Mouse (Mus musculus) embryonic facial prominence, embryonic 12.5 days (tissue): ENCODE measurements around the gene Ttc25. TPM values are rescaled to one million over a fixed set of nuclear protein-coding genes. Genes with fewer than 3 reads are reported as not detected.

ENCODE experiments used
- ATAC-seq: fragments of 200-750 bp; cut with Nextera tagmentation; 2 replicates; pipeline ENCODE4 v1.8.0; 2017; ENCODE audit not compliant: insufficient number of reproducible peaks, insufficient read depth, low FRiP score, low TSS enrichment
- H3K27ac ChIP-seq: fragments of 300-500 bp; sonication (generic); 2 replicates; pipeline ENCODE4 v1.5.1; 2016; ENCODE audit warnings: mild to moderate bottlenecking
- H3K27me3 ChIP-seq: fragments of 300-500 bp; sonication (generic); 2 replicates; pipeline ENCODE4 v1.6.1; 2016; ENCODE audit warnings: mild to moderate bottlenecking, moderate library complexity
- H3K36me3 ChIP-seq: fragments of 300-500 bp; sonication (generic); 2 replicates; pipeline ENCODE4 v1.6.1; 2016; ENCODE audit warnings: mild to moderate bottlenecking
- H3K4me1 ChIP-seq: fragments of 300-500 bp; sonication (generic); 2 replicates; pipeline ENCODE4 v1.6.1; 2016
- H3K4me2 ChIP-seq: fragments of 300-500 bp; sonication (generic); replicated peaks from 2 replicates; pipeline ENCODE4 v1.6.1; 2016; ENCODE audit warnings: mild to moderate bottlenecking, moderate library complexity
- H3K4me3 ChIP-seq: fragments of 300-500 bp; sonication (generic); 2 replicates; pipeline ENCODE4 v1.5.1; 2016; ENCODE audit warnings: mild to moderate bottlenecking
- H3K9ac ChIP-seq: fragments of 300-500 bp; sonication (generic); 2 replicates; pipeline ENCODE4 v1.6.1; 2016; ENCODE audit warnings: mild to moderate bottlenecking, moderate library complexity
- H3K9me3 ChIP-seq: fragments of 300-500 bp; sonication (generic); 2 replicates; pipeline ENCODE4 v1.6.1; 2016; ENCODE audit warnings: mild to moderate bottlenecking, moderate library complexity
- WGBS: fragments of 180-500 bp; shearing (Covaris S2); methylation state at CpG from one replicate; pipeline ENCODE4 v1.1.7; 2016; 5-methylcytosine and 5-hydroxymethylcytosine counted together
- polyA plus RNA-seq: library from polyadenylated mRNA; unstranded; fragments of >200 nt; fragmentation: Nextera tagmentation; extraction: Ambion mirVana; gene quantifications from 2 replicates; pipeline ENCODE4 v1.2.1, GENCODE M21; 2016

Gene Ttc25
- polyA plus RNA-seq, 1 experiment from 2014 or later, result 0.73 TPM

DNA sequence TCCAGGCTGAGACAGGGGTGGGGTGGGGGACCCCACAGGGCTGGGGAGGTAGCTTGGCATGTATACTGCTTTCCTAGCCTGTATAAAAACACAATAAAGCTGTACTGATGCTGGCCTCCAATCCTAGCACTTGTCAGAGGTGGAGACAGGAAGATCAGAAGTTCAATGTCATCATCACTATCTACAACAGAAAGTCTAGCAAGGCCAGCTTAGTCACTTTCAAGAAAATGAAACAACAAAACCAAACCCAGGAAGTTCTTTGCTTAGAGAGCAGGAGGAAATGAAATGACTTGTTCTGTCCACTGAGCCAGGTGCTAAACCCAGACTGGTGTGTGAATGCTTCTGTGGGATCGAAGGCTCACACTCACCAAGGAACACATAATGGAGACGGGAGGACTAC, 43.1 kb downstream of the Ttc25 start:
- peaks cover 97% of the 10 kb centered on the region for H3K36me3 ChIP-seq
- H3K9ac ChIP-seq, result no peak overlapping the region
- H3K27me3 ChIP-seq, result no peaks in the 10 kb centered on the region
- no peak overlapping the region for H3K4me2 ChIP-seq
- H3K27ac ChIP-seq, result no peak overlapping the region
- ATAC-seq, result no peak
- H3K4me1 ChIP-seq, result no peaks in the 10 kb centered on the region
- WGBS, result 91% methylated on average over 2 of the region's 2 CpGs
- no peak overlapping the region for H3K4me3 ChIP-seq
- no peaks in the 10 kb centered on the region for H3K9me3 ChIP-seq

DNA sequence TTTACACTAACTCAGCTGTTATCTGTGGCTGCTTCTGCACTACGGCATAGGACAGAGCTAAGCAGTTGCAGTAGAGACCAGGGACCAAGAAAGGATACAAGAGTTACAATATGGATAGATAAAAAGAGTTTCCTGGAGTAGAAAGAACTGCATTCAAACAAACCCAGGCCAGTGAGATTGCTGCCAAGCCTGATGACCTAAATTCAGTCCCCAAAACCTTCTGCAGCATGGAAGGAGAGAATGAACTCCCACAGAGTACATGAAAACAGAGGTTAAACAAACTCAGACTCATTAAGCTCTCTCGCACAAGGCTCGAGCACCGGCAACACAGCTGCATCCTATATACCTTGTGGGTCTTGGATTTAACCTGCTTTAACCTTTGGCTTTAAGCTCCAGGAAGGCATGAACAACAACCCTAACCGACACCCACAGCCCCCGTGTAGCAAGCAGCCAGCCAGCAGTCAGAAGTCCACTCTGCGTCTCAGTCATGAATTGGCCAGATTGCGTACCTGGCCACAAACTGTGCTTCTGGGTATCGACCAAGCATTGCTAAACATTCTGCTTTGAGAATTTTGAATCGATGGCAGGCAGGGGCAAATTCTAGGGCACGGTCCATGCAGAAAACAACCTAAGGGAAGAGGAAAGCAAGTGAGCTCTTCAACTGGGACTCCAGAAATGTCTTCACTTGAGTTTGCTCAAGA, 47.1 kb downstream of the Ttc25 start:
- no peaks in the 10 kb centered on the region for H3K4me1 ChIP-seq
- H3K4me3 ChIP-seq, result no peak overlapping the region
- no peaks in the 10 kb centered on the region for H3K9me3 ChIP-seq
- WGBS, result 82% methylated on average over 11 of the region's 11 CpGs
- ATAC-seq, result no peak
- peaks cover 97% of the 10 kb centered on the region for H3K36me3 ChIP-seq
- no peak overlapping the region for H3K27ac ChIP-seq
- H3K27me3 ChIP-seq, result no peaks in the 10 kb centered on the region
- no peak overlapping the region for H3K4me2 ChIP-seq
- H3K9ac ChIP-seq, result no peak overlapping the region

DNA sequence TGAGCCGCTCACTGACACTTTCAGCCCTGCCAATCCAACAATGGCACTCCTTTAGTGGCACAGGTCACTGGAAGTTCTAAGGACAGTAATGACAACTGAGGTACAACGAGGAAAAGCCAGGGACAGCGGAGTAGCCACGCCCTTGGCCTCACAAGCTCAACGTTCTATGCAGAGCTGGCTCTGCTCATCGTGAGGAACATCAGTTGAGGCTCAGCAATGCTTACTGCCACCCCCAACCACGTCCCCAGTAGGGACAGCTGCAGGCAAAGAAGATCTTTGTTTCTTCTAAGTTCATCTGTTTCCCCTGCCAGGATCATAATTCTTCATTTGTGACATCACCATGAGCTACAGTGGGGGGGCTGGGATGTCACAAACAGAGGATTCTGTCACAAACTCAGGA, 49.2 kb downstream of the Ttc25 start:
- WGBS, result 89% methylated on average over 7 of the region's 7 CpGs
- no peaks in the 10 kb centered on the region for H3K9me3 ChIP-seq
- no peak overlapping the region for H3K27ac ChIP-seq
- H3K4me1 ChIP-seq, result no peaks in the 10 kb centered on the region
- H3K36me3 ChIP-seq, result peaks cover 98% of the 10 kb centered on the region
- no peaks in the 10 kb centered on the region for H3K27me3 ChIP-seq
- H3K4me2 ChIP-seq, result no peak overlapping the region
- no peak for ATAC-seq
- H3K9ac ChIP-seq, result no peak overlapping the region
- no peak overlapping the region for H3K4me3 ChIP-seq

DNA sequence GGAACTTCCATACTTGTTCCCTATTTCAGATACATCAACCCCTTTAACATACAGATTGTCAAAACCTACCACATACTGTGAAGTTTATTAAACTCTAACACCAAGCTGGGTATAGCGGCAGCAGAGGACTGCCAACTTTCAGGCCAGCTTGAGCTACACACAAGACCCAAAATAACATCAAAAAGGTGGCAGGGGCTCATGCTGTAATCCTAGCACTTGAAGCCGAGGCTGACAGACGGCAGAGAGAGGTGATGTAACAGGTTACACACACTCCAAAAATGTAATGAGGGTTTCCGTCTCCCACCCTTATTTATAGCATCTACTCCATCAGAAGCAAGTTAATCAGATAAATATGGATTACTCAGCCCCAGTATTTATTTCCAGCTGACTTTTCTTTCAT, 50.1 kb downstream of the Ttc25 start:
- 83% methylated on average over 4 of the region's 4 CpGs for WGBS
- Histone ChIP-seq H3K4me2 (no peak overlapping the region), H3K27me3 (no peaks in the 10 kb centered on the region), H3K9me3 (no peaks in the 10 kb centered on the region), H3K27ac (no peak overlapping the region), H3K4me3 (no peak overlapping the region), H3K36me3 (peaks cover 100% of the 10 kb centered on the region), H3K4me1 (no peaks in the 10 kb centered on the region), H3K9ac (no peak overlapping the region)
- ATAC-seq, result no peak

DNA sequence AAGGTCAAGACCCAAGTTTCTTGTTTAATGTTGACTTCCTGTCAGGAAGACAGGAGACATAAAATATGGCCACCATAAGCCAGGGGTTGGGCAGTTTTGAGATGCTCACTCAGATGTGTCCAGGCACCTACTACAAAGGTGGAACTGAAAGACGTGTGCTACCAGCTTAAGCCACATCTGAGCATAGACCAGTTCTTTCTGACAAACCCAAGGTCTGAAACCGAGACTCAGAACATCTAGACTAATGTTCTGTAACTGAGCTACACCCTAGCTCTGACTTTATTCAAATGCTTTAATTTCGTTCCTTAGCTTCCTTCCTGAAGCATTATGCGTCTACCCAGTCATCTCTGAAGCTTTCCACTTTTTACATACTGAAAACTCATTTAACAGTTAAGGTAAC, 52.7 kb downstream of the Ttc25 start:
- Histone ChIP-seq H3K27ac (no peak overlapping the region), H3K9ac (no peak overlapping the region), H3K4me2 (no peak overlapping the region), H3K27me3 (no peaks in the 10 kb centered on the region), H3K9me3 (no peaks in the 10 kb centered on the region), H3K4me1 (no peaks in the 10 kb centered on the region), H3K4me3 (no peak overlapping the region), H3K36me3 (peaks cover 87% of the 10 kb centered on the region)
- WGBS, result 85% methylated on average over 4 of the region's 4 CpGs
- ATAC-seq, result no peak

DNA sequence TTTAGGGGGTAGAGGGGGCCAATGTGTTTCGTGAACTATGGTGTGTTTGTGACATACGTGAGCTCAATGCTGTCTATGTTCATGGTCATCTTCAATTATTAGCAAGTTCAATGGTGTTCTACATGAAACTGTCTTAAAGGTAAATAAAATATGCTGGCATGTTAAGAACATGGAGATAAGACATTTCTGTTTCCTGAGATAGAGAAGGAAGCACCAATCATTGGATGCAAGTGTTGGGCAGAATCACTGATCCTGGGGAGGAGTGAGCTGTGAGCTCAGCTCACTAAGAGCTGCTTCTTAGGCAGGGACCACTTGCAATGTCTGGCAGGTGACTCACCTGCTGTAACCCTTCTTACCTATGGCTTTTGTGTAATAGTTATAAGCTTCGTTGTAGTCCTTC, 56.0 kb downstream of the Ttc25 start:
- Histone ChIP-seq H3K27me3 (no peaks in the 10 kb centered on the region), H3K4me3 (no peak overlapping the region), H3K9me3 (no peaks in the 10 kb centered on the region), H3K27ac (no peak overlapping the region), H3K36me3 (peaks cover 64% of the 10 kb centered on the region), H3K9ac (no peak overlapping the region), H3K4me2 (no peak overlapping the region), H3K4me1 (no peaks in the 10 kb centered on the region)
- WGBS, result 95% methylated on average over 3 of the region's 3 CpGs
- no peak for ATAC-seq

DNA sequence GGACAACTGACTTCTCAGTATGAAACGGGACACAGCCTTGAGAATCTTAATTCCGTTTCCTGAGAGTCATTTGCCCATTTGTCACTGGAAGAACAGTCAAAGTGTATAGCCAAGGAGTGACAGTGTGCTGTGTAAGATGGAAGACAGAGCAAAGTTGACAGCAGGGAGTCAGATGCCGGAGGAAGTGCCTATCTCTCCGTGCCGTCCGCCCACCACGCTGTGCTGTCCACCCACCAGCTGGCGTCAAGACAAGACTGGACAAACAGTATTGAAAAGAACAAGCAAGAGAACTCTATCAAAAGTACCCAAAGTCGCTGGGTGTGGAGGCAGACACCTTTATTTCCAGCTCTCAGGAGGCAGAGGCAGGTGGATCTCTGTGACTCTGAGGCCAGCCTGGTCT, 57.7 kb downstream of the Ttc25 start:
- Histone ChIP-seq H3K27ac (no peak overlapping the region), H3K9ac (no peak overlapping the region), H3K27me3 (no peaks in the 10 kb centered on the region), H3K36me3 (peaks cover 48% of the 10 kb centered on the region), H3K9me3 (no peaks in the 10 kb centered on the region), H3K4me2 (no peak overlapping the region), H3K4me1 (no peaks in the 10 kb centered on the region), H3K4me3 (no peak overlapping the region)
- WGBS, result 89% methylated on average over 9 of the region's 9 CpGs
- no peak for ATAC-seq

DNA sequence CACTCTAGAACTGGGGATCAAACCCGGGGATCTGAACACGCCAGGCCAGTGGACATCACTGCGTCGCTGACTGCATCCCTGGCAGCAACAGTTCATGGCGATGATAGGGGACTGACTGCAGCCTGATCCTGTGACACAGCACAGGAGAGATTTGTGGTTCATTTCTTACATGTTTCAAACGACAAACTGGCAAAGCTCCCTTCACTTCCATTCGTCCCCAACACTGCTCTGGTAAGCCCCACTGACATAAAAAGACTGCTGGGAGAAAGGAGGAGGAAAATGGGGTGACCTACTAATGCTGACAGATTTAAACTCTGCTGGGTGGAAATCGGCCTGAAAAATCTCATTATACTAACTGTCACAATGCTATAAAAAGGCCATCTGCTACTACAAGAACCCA, 58.4 kb downstream of the Ttc25 start:
- H3K36me3 ChIP-seq, result peaks cover 44% of the 10 kb centered on the region
- WGBS, result 89% methylated on average over 8 of the region's 8 CpGs
- H3K27ac ChIP-seq, result no peak overlapping the region
- H3K9ac ChIP-seq, result no peak overlapping the region
- H3K27me3 ChIP-seq, result no peaks in the 10 kb centered on the region
- H3K9me3 ChIP-seq, result no peaks in the 10 kb centered on the region
- H3K4me2 ChIP-seq, result no peak overlapping the region
- H3K4me3 ChIP-seq, result no peak overlapping the region
- H3K4me1 ChIP-seq, result no peaks in the 10 kb centered on the region
- ATAC-seq, result no peak

DNA sequence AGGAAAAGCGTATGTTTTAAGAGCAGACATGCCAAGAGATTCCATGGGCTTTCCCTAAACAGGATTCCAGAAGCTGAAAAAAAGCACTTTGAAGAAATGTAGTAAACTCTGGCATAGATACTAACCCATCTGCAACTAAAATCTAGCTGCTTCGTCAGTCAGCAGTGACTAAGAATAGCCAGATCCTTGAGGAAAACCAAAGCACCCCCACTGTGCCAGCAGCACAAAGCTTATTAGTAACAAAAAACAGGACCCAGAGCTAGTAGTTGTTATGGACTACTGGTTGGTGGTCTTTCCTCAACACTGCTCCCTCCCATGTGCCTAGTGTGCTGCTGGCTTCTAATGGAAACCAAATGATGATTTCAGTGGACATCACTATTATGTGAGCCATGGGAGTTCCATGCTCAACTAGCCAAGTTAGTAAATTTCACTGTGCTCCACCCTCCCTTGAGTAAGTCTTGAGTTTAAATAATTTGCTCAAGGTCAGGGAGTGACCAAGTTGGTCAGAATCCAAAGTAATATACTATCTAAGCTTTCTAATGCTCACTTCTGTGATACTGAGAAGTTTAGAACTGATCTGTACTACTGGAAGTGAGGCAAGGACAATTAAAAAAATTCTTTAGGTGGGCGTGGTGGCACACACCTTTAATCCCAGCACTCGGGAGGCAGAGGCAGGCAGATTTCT, 59.1 kb downstream of the Ttc25 start:
- no peak overlapping the region for H3K9ac ChIP-seq
- no peaks in the 10 kb centered on the region for H3K27me3 ChIP-seq
- no peak overlapping the region for H3K4me3 ChIP-seq
- no peaks in the 10 kb centered on the region for H3K9me3 ChIP-seq
- H3K36me3 ChIP-seq, result peaks cover 38% of the 10 kb centered on the region
- no peaks in the 10 kb centered on the region for H3K4me1 ChIP-seq
- 87% methylated on average over 4 of the region's 4 CpGs for WGBS
- no peak overlapping the region for H3K27ac ChIP-seq
- ATAC-seq, result no peak
- H3K4me2 ChIP-seq, result no peak overlapping the region

DNA sequence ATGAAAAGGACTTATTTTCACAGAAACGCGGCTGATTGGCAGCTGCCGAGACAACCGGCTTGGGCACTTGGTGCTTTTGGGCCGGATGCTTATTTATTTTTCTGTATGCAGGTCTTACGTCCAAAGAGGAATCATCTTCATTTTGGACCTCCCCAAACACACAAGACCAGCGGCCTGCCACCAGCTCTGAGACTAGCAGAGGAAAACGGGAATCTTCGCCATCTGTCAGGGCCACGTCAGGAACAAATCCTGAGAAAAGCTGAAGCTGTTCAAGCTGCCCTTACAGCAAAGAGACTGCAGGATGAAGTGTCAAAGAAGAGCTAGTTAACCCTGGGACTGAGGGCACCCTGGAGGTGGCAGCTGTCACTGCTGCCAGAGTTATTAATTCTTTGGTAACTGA, 60.0 kb downstream of the Ttc25 start:
- H3K27me3 ChIP-seq, result no peaks in the 10 kb centered on the region
- H3K4me2 ChIP-seq, result no peak overlapping the region
- no peaks in the 10 kb centered on the region for H3K9me3 ChIP-seq
- no peak overlapping the region for H3K9ac ChIP-seq
- H3K4me3 ChIP-seq, result no peak overlapping the region
- H3K36me3 ChIP-seq, result peaks cover 28% of the 10 kb centered on the region
- no peaks in the 10 kb centered on the region for H3K4me1 ChIP-seq
- 89% methylated on average over 10 of the region's 10 CpGs for WGBS
- no peak for ATAC-seq
- H3K27ac ChIP-seq, result no peak overlapping the region

DNA sequence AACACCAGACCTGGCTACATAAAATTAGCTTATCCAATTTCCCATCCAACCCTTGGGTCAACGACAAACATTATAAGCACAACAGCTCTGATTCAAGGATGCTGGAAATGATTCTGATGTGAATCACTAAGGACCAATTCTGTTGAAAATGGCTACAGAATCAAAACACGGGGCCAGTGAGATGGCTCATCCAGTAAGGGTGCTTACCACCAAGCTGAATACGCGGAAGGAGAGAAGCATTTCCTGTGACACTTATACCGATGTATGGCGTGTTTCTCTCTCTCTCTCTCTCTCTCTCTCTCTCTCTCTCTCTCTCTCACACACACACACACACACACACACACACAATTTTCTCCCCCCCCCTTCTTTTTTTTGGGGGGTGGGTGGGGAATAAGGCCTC, 61.7 kb downstream of the Ttc25 start:
- 95% methylated on average over 6 of the region's 6 CpGs for WGBS
- Histone ChIP-seq H3K36me3 (peaks cover 16% of the 10 kb centered on the region; the same call in 1 of the 2 replicates), H3K4me3 (no peak overlapping the region), H3K27me3 (no peaks in the 10 kb centered on the region), H3K9me3 (no peaks in the 10 kb centered on the region), H3K4me1 (no peaks in the 10 kb centered on the region), H3K27ac (no peak overlapping the region), H3K9ac (no peak overlapping the region), H3K4me2 (no peak overlapping the region)
- ATAC-seq, result no peak

DNA sequence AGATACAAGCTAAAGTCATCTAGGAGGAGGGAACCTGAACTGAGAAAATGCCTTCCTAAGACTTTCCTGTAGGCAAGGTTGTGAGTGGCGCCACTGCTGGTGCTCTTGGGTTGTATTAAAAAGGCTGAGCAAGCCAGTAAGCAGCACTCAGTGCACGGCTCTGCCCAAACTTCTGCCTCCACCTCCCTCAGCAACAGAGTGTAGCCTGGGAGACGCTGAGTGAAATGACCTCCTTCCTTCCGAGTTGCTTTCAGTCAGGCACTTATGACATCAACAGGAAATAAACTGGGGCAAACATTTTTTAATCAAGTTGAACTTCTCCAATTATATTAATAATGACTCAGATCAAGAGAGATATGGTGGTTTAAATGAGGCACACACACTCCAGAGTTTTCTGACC, 63.4 kb downstream of the Ttc25 start:
- 72% methylated on average over 4 of the region's 4 CpGs for WGBS
- no peak overlapping the region for H3K9ac ChIP-seq
- H3K4me3 ChIP-seq, result no peak overlapping the region
- no peaks in the 10 kb centered on the region for H3K9me3 ChIP-seq
- H3K4me2 ChIP-seq, result no peak overlapping the region
- H3K36me3 ChIP-seq, result peaks cover 9% of the 10 kb centered on the region; the same call in 1 of the 2 replicates
- no peak for ATAC-seq
- H3K27me3 ChIP-seq, result no peaks in the 10 kb centered on the region
- no peaks in the 10 kb centered on the region for H3K4me1 ChIP-seq
- no peak overlapping the region for H3K27ac ChIP-seq
